Mouse (Mus musculus): ENCODE measurements around the gene Aff3.

Gene Aff3

GRCm38 (mm10) chr1:38489733-38490132 is 175.0 kb downstream of the Aff3 start:
- DNase-seq (ENCODE audit: low spot score), result no peak

GRCm38 (mm10) chr1:38488667-38489210 is 176.0 kb downstream of the Aff3 start:
- DNase-seq (ENCODE audit: low spot score), result no peak

DNA sequence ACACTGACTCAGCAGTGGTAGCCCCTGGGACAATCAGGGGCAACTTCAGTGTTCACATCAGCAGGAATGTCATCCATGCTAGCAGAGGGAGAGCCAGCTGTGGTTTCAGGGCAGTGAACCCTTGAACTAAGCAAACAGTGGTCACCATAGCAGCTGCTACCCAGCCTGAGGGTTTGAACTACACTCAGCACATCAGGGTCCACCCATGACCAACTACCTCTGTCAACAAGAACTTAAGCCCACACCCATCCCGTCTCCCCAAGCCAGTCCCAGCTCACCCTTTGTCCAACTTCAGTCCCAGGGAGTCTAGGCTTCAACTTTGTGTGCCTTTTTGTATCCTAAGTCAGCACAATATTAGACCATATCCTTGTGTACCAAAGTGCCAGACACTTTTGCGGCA is 176.9 kb downstream of the Aff3 start:
- no peak for DNase-seq (ENCODE audit: low spot score)

DNA sequence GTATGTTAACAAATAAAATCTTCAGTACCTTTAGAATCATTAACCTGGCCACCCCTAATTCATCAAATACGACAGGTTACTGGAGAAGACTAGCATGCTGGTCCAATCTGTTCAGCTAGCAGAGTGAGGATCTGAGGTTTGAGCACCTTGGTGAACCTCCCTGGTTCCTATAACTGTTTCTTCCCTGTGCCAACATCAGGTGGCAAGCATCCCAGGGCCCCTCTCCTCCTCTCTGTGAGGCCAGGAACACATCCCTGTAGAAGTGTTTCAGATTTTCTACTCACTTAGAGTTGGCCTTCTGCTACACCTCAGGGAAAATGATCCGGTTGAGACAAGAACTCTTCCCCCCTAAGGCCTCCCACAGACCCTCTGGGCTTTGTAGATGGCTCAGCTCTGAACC is 181.6 kb downstream of the Aff3 start:
- no peak for DNase-seq (ENCODE audit: low spot score)

- DNase-seq (ENCODE audit: low spot score), result no peak
Measured at GRCm38 (mm10) chr1:38478246-38478743, 186.5 kb downstream of the Aff3 start.

DNA sequence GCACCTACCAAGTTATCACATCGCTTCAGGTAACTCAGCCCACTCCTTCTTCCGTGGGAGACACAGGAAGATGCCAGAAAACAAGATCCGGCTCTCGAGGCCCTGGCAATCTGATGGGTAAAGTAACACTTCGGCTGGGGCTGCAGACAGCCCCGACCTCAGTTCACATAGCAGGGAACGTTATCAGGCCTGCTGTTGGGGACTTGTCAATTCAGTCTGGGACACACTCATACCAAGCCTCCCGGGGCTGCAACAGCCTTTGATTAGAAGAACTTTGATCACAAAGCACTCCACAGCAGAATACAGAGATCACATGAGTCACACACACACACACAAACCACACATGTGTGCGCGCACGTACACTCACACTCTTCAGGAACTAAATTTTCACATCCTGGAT is 193.9 kb downstream of the Aff3 start:
- DNase-seq (ENCODE audit: low spot score), result no peak

GRCm38 (mm10) chr1:38470166-38470565 is 194.6 kb downstream of the Aff3 start:
- DNase-seq (ENCODE audit: low spot score), result no peak

DNA sequence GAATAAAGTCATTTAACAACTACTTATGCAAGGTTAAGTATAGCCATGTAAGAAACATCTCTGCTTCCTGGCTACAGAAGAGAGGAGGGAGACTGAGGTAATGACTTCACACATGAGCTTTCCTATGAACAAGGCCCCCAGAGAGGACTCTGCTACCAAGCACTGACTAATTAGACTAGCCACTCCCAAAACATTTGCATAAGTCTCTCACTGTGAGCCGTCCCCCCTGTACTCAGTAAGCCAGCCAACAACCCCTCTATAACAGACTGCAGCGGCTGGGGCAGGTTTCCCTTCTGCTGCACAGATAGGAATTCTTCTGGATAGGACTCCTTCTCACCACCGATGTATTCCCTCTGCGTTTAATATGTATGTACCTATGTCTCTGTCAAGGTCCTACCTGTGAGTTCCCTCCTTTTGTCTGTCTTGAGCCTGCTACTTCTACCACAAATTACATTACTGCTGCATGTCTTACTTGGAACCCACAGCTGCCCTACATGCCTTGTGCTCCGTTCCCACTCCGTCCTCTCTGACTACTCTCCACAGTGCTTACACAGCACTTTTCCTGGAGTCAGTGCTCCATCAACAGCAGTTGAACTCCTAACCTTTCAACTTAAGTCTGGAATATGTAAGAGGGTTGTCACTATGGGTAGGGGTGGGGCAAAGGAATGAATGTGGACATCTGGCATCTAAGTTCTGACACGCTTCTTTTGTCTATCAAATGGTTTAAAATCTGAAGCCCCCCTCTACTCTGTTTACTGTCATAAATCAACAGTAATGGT is 197.3 kb downstream of the Aff3 start:
- no peak for DNase-seq (ENCODE audit: low spot score)

- DNase-seq (ENCODE audit: low spot score), result no peak
Measured at GRCm38 (mm10) chr1:38456719-38457269, 208.0 kb downstream of the Aff3 start.

DNA sequence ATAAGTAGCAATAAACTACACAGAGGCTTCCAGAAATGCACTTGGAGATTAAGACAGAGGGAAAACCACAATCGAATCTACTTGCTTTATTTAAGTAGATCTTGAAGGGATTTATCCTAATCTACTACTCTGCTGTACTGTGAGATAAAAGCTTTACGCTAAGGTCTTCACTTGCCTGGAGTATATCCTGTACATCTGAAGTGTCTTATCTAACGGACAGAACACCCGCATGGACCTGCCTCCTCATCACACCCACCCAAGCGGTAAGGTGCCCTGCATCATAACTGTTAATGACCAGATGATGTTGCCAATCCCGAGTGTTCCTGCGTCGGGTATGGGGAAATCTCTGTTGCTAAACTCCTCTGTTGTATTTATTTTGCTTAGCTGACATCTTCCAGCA is 209.8 kb downstream of the Aff3 start:
- DNase-seq (ENCODE audit: low spot score), result no peak

DNA sequence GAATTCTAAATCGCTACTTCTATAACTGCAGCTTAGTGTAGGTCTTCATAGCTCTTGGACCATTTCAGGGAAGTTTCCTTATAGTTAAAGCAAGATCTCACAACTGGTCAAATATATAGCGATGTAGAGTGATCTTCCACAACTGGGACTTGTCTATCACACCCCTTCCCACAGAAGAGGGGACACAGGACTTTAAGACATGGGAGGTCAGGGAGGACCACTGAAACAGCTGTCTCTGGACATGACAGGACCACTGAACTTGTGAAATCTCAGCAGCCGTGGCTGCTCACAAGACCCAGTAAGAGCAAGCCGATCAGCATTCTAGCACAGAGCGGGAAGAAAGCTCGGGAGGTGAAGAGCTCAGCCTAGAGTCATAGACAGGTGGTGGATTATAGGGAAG is 213.4 kb downstream of the Aff3 start:
- no peak for DNase-seq (ENCODE audit: low spot score)

GRCm38 (mm10) chr1:38450677-38451076 is 214.1 kb downstream of the Aff3 start:
- no peak for DNase-seq (ENCODE audit: low spot score)

GRCm38 (mm10) chr1:38449816-38450478 is 214.8 kb downstream of the Aff3 start:
- no peak for DNase-seq (ENCODE audit: low spot score)

DNA sequence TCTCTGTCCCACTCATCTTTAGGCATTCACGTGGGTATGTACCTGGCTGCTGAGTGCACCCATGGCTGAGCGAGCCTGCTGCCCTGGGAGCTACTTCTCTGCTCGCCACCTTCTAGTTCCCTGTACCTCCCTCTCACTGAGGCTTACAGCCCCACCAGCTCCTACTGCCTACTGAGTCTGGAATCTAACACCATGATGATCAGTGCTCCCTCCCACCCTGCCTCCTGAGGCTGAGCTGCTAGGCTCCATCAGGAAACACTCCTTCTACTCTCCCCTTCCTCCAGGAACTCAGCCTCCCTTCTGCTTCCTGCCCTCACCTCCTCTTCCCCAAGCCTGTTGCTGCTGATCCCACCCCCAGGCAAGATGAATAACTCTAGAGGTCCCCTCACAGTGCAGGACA is 215.9 kb downstream of the Aff3 start:
- no peak for DNase-seq (ENCODE audit: low spot score)

DNA sequence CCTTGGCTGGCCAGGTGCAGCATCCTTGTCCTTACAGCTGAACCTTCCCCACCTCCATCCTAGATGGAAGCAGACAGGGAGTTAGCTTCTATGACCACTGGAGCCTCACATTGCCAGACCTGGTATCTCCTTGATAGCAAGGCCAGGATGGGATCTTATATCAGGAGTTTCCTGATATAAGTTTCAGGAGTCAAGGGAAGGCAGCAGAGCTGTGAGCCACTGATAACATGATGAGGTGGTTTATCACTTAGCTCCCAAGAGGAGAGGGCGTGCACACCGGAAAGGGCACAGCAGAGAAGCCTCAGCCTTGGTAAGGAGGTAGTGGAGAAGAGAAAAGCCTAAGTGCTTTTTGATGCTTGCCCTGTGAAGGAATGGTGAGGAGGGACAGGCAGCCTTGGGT is 217.2 kb downstream of the Aff3 start:
- no peak for DNase-seq (ENCODE audit: low spot score)

DNA sequence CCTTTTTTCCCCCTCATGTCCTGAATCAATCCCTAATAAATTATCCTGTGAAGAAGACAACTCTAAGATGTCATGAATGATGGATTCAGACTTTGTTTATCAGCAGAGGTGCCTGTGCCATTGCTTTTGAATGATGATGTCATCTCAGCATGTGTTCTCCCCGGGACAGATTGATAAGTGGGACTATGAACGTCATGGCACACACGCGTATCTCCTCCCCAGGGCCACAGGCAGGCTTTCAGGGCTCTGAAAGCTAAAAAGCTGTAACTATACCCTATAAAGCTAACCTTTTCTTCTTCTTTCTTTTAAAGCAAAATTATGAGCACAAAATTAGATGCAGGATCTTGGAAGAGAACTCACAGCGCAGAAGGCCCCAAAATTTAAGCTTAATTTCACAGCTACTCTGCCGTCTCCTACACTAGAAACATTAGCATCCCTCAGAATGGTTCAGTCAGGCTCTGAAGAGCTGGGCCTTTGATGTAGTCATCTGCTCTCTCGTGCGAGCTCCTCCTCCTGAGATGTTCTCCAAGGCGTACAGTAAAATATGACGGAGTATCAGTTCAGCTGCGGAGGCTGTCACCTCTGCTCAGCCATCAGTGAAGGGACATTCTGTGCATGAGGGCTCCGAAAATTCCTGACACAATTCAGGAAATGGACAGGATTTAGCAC is 218.5 kb downstream of the Aff3 start:
- DNase-seq (ENCODE audit: low spot score), result no peak

GRCm38 (mm10) chr1:38442887-38443286 is 221.9 kb downstream of the Aff3 start:
- DNase-seq (ENCODE audit: low spot score), result no peak

- DNase-seq (ENCODE audit: low spot score), result no peak
Measured at GRCm38 (mm10) chr1:38442479-38442878, 222.3 kb downstream of the Aff3 start.

GRCm38 (mm10) chr1:38441800-38442199 is 223.0 kb downstream of the Aff3 start:
- no peak for DNase-seq (ENCODE audit: low spot score)

DNA sequence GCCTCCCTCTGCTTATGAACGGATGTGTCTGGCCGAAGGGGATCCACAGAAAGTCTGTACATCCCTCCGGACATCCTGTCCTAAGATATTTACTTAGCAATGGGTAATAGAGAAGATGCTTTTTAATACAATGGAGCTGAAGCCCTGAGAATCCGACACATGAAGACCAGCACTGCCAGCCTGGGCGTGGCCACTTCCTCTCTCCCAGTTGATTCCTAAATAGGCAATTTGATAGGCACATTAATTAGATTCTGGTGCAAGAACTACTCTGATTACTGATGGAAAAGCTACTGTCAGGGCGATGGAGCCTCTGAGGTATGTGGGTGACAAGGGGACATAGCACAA is 224.3 kb downstream of the Aff3 start:
- DNase-seq (ENCODE audit: low spot score), result no peak

DNA sequence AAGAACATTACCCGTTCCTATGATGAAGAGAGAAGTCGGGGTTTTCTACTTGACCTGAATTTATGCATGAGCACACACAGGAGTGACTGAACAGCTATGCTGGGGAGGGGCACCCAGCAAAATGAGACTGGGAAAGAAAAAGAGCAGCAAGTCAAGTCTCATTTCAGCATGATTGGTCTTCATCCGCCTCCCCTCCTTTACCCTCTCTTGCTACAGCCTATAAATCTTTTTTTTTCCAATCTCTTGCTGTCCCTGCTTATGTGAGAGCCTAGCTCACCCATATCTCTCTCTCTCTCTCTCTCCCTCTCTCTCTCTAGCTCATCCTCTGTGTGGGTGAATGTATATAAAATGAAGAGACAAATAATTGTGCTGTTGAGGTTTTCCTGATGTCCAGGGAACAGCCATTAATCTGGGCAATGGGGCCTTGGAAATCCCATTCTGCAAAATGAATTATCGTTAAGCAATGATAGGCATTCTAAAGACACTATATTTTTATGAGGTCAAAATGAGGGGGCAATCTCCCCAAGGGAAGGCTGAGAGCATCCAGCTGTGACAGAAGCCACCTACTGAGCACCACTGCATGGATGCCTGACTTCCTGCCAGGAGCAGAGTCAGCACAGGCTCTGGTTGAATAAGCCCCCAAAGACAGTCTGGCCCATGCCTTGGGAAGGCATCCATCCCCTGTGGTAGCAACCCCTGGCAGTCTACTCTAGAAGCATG is 224.8 kb downstream of the Aff3 start:
- no peak for DNase-seq (ENCODE audit: low spot score)

DNA sequence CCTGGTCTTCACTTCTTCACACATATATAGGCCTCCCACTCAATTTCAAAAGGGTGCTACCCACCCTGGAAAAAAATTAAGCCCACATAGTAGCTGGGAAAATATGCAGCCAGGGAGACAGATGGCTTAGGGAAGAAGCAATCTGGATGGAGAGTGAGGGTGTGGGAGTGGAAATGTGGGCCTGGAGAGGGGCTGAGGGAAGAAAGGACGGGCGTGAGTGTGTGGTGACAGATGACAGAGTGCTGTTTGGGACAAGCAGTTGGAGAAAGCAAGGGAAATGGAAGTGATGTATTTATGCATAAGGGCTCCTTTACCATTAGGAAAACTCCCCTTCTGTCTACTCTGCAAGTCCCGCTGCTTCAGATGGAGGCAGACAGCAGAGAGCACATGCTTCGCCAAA is 226.3 kb downstream of the Aff3 start:
- DNase-seq (ENCODE audit: low spot score), result no peak
